Mouse (Mus musculus) lung, embryonic 14.5 days (tissue): ENCODE measurements around the gene Itpripl1. TPM values are rescaled to one million over a fixed set of nuclear protein-coding genes. Genes with fewer than 3 reads are reported as not detected.
"Not testable (repeated sequence)": the region's sequence is repeated elsewhere in the genome, so short reads cannot be mapped to it uniquely, and the experiment has no call there.

ENCODE experiments used
- ATAC-seq: fragments of 200-750 bp; cut with Nextera tagmentation; 2 replicates; pipeline ENCODE4 v1.8.0; 2017; ENCODE audit warnings: mild to moderate bottlenecking, moderate TSS enrichment, moderate library complexity; ENCODE audit not compliant: insufficient read depth
- DNase-seq: peaks from one replicate; pipeline ENCODE4 v3.0.0-alpha.2; 2015
- H3K27ac ChIP-seq: fragments of 300-500 bp; sonication (generic); 2 replicates; pipeline ENCODE4 v1.5.1; 2014; ENCODE audit warnings: low read depth, mild to moderate bottlenecking, moderate library complexity
- H3K27me3 ChIP-seq: fragments of 300-500 bp; sonication (generic); 2 replicates; pipeline ENCODE4 v1.6.1; 2014; ENCODE audit warnings: low read length, control low read depth; ENCODE audit not compliant: insufficient read depth
- H3K36me3 ChIP-seq: fragments of 300-500 bp; sonication (generic); 2 replicates; pipeline ENCODE4 v1.6.1; 2014; ENCODE audit warnings: control low read depth; ENCODE audit not compliant: insufficient read depth
- H3K4me1 ChIP-seq: fragments of 300-500 bp; sonication (generic); 2 replicates; pipeline ENCODE4 v1.6.1; 2014; ENCODE audit warnings: antibody characterized with exemption, control low read depth; ENCODE audit not compliant: insufficient read depth
- H3K4me2 ChIP-seq: fragments of 300-500 bp; sonication (generic); 2 replicates; pipeline ENCODE4 v1.6.1; 2014; ENCODE audit warnings: mild to moderate bottlenecking
- H3K4me3 ChIP-seq: fragments of 300-500 bp; sonication (generic); 2 replicates; pipeline ENCODE4 v1.5.1; 2014; ENCODE audit warnings: low read depth, low read length
- H3K9ac ChIP-seq: fragments of 300-500 bp; sonication (generic); 2 replicates; pipeline ENCODE4 v1.6.1; 2014
- H3K9me3 ChIP-seq: fragments of 300-500 bp; sonication (generic); 2 replicates; pipeline ENCODE4 v1.6.1; 2016; ENCODE audit warnings: low read depth, low read length, control low read depth
- CTCF ChIP-seq: IDR thresholded peaks from 2 replicates; pipeline ENCODE4 v1.5.1; 2016; ENCODE audit warnings: antibody characterized with exemption, low read depth
- WGBS: fragments of 180-500 bp; shearing (Covaris S2); extraction: QIAGEN DNeasy Blood & Tissue Kit; methylation state at CpG from one replicate; pipeline ENCODE4 v1.1.7; 2014; 5-methylcytosine and 5-hydroxymethylcytosine counted together
- polyA plus RNA-seq: library from polyadenylated mRNA; unstranded; fragments of >200 nt; fragmentation: Nextera tagmentation; extraction: Ambion mirVana; gene quantifications from 2 replicates; pipeline ENCODE4 v1.2.1, GENCODE M21; 2014

Gene Itpripl1
- polyA plus RNA-seq, 1 experiment from 2014 or later: 26.5 TPM

- 5% methylated on average over 5 of the region's 5 CpGs for WGBS
- peak; percentile 35 for ATAC-seq
- TF ChIP-seq CTCF: no peak
Measured at GRCm38 (mm10) chr2:127136979-127137378, 6.3 kb downstream of the Itpripl1 start.

DNA sequence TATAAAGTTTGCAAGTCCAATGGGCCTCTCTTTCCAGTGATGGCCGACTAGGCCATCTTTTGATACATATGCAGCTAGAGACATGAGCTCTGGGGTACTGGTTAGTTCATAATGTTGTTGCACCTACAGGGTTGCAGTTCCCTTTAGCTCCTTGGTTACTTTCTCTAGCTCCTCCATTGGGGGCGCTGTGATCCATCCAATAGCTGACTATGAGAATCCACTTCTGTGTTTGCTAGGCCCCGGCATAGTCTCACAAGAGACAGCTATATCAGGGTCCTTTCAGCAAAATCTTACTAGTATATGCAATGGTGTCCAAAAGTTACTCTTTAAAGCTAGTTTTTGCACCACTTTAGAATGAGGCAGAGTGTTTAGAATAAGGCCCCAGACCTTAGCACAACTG is 8.0 kb downstream of the Itpripl1 start:
- not testable (repeated sequence) for H3K27ac ChIP-seq, H3K27me3 ChIP-seq, ATAC-seq, H3K9me3 ChIP-seq, H3K9ac ChIP-seq, H3K4me3 ChIP-seq, H3K36me3 ChIP-seq, DNase-seq, H3K4me2 ChIP-seq
- 29% methylated on average over 2 of the region's 3 CpGs for WGBS
- peaks cover 11% of the 10 kb centered on the region for H3K4me1 ChIP-seq

More at GRCm38 (mm10) chr2:127136979-127137378, 6.3 kb downstream of the Itpripl1 start:
- H3K4me1 ChIP-seq: peaks cover 8% of the 10 kb centered on the region
- no peaks in the 10 kb centered on the region for H3K9me3 ChIP-seq
- H3K9ac ChIP-seq: no peak overlapping the region
- no peaks in the 10 kb centered on the region for H3K27me3 ChIP-seq
- DNase-seq: peak; percentile 86
- peak overlapping the region; percentile 73; the same call in 1 of the 2 replicates for H3K27ac ChIP-seq
- H3K36me3 ChIP-seq: peaks cover 21% of the 10 kb centered on the region
- no peak overlapping the region for H3K4me3 ChIP-seq
- H3K4me2 ChIP-seq: peak overlapping the region; percentile 21; the same call in 1 of the 2 replicates

GRCm38 (mm10) chr2:127133621-127134461 is 9.4 kb downstream of the Itpripl1 start, which contains the start of gene Ncaph:
Ncaph (minus strand) TSS chr2:127133954.
- Histone ChIP-seq H3K4me1 (peaks cover 11% of the 10 kb centered on the region), H3K9ac (peak within 1 kb of the TSS; percentile 82), H3K36me3 (no peaks in the 10 kb centered on the region), H3K4me2 (peak within 1 kb of the TSS; percentile 83), H3K27me3 (no peaks in the 10 kb centered on the region), H3K27ac (peak within 1 kb of the TSS; percentile 95), H3K9me3 (no peaks in the 10 kb centered on the region), H3K4me3 (peak within 1 kb of the TSS; percentile 70)
- ATAC-seq (peak; percentile 91), DNase-seq (peak; percentile 98)
- TF ChIP-seq CTCF: no peak
- WGBS: under 1% methylated on average over 57 of the region's 57 CpGs

DNA sequence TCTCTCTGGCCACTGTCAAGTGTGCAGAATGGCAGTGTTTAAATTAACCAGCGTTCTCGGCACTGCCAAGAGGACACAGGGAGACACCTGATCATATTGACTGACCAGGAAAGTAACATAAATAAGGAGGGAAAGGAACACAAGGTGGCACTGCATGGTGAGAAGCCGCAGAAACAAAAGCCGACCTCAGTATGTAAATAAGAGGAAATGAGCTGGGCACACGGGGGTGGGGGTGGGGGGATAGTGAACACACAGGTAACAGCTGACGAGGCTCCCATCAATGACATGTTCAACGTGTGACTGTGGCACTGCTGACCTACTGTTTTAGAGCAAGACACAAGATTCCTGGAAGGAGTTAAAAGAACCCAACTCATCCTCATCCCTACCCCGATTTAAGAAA is 11.9 kb downstream of the Itpripl1 start:
- Histone ChIP-seq H3K27me3 (no peaks in the 10 kb centered on the region), H3K4me2 (peak overlapping the region; percentile 83; the same call in 1 of the 2 replicates), H3K4me1 (peaks cover 11% of the 10 kb centered on the region), H3K9me3 (no peaks in the 10 kb centered on the region), H3K4me3 (no peak overlapping the region), H3K9ac (0 out of 2 replicates have a peak overlapping the region, but pooled peaks have one; percentile 4), H3K27ac (no peak overlapping the region), H3K36me3 (peaks cover 16% of the 10 kb centered on the region)
- 49% methylated on average over 8 of the region's 8 CpGs for WGBS
- DNase-seq (no peak), ATAC-seq (no peak)
- no peak for TF ChIP-seq CTCF

DNA sequence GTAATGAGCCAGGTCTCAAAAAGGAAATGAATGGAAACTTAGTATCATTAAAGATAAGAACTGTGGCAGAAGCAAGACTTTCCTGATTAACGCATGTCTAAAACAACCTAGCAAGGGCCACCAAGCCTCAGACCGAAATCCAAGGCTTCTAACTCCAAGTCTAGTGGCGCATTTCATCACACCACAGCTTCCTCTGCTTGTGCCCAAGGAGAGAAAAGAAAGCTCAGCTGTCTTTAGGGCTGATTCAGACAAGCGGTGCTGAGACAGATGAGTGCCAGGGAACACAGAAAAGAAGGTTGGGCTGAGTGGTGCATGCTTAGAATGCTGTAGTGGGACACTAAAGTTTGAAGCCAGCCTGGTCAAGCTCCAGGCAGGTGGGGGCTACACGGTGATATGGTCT is 14.3 kb downstream of the Itpripl1 start:
- ATAC-seq: no peak

GRCm38 (mm10) chr2:127121591-127122235 is 21.5 kb downstream of the Itpripl1 start:
- no peak overlapping the region for H3K9ac ChIP-seq
- WGBS: 73% methylated on average over 8 of the region's 8 CpGs
- no peak for ATAC-seq
- H3K36me3 ChIP-seq: peaks cover 91% of the 10 kb centered on the region
- peak overlapping the region; percentile 3; the same call in 1 of the 2 replicates for H3K4me2 ChIP-seq
- peak; percentile 32 for DNase-seq
- no peaks in the 10 kb centered on the region for H3K9me3 ChIP-seq
- no peaks in the 10 kb centered on the region for H3K4me1 ChIP-seq
- no peaks in the 10 kb centered on the region for H3K27me3 ChIP-seq
- TF ChIP-seq CTCF: no peak
- H3K27ac ChIP-seq: peak overlapping the region; percentile 46; the same call in 1 of the 2 replicates
- no peak overlapping the region for H3K4me3 ChIP-seq

More for the DNA sequence above, 14.3 kb downstream of the Itpripl1 start:
- Histone ChIP-seq H3K4me1 (peaks cover 11% of the 10 kb centered on the region), H3K9me3 (no peaks in the 10 kb centered on the region), H3K36me3 (peaks cover 39% of the 10 kb centered on the region), H3K27me3 (no peaks in the 10 kb centered on the region), H3K4me2 (no peak overlapping the region), H3K9ac (no peak overlapping the region), H3K4me3 (no peak overlapping the region), H3K27ac (no peak overlapping the region)
- DNase-seq: no peak
- TF ChIP-seq CTCF: no peak
- 76% methylated on average over 5 of the region's 5 CpGs for WGBS

GRCm38 (mm10) chr2:127108986-127109385 is 34.3 kb downstream of the Itpripl1 start:
- H3K27me3 ChIP-seq: no peaks in the 10 kb centered on the region
- peaks cover 91% of the 10 kb centered on the region for H3K36me3 ChIP-seq
- H3K4me2 ChIP-seq: no peak overlapping the region
- H3K9me3 ChIP-seq: no peaks in the 10 kb centered on the region
- ATAC-seq (no peak), DNase-seq (no peak)
- no peaks in the 10 kb centered on the region for H3K4me1 ChIP-seq
- WGBS: 89% methylated on average over 4 of the region's 4 CpGs
- no peak for TF ChIP-seq CTCF
- H3K27ac ChIP-seq: no peak overlapping the region
- H3K4me3 ChIP-seq: no peak overlapping the region
- H3K9ac ChIP-seq: no peak overlapping the region
